Mouse (Mus musculus) thymus, adult 2 months (tissue): ENCODE measurements around the gene Epn1.

Experiments
- CTCF ChIP-seq: fragments of 200-500 bp; IDR thresholded peaks from 2 replicates; pipeline ENCODE4 v1.5.1; 2012; ENCODE audit warnings: mild to moderate bottlenecking, control low read depth, low read length, moderate library complexity, borderline replicate concordance; ENCODE audit not compliant: control insufficient read depth, poor library complexity, insufficient read depth; ENCODE audit errors: extremely low read depth
- POLR2A ChIP-seq: fragments of 200-500 bp; IDR thresholded peaks from 2 replicates; pipeline ENCODE4 v1.6.1; 2012; ENCODE audit warnings: mild to moderate bottlenecking, low read length, control low read depth, moderate library complexity; ENCODE audit not compliant: control insufficient read depth, poor library complexity, insufficient read depth; ENCODE audit errors: extremely low read depth

- no peak for TF ChIP-seq CTCF
- no peak for TF ChIP-seq POLR2A
These were observed 19.8 kb downstream of the Epn1 start for GRCm38 (mm10) chr7:5099796-5100195.
